Mouse (Mus musculus) intestine, embryonic 15.5 days (tissue): ENCODE measurements around the gene Msx2. TPM values are rescaled to one million over a fixed set of nuclear protein-coding genes. Genes with fewer than 3 reads are reported as not detected.

ENCODE experiments used
- ATAC-seq: fragments of 200-750 bp; cut with Nextera tagmentation; 2 replicates; pipeline ENCODE4 v1.8.0; 2017; ENCODE audit warnings: moderate TSS enrichment, moderate library complexity
- H3K27ac ChIP-seq: fragments of 300-500 bp; sonication (generic); 2 replicates; pipeline ENCODE4 v1.5.1; 2015; ENCODE audit warnings: mild to moderate bottlenecking, inconsistent platforms
- H3K27me3 ChIP-seq: fragments of 300-500 bp; sonication (generic); replicated peaks from 2 replicates; pipeline ENCODE4 v1.6.1; 2015; ENCODE audit warnings: inconsistent platforms
- H3K36me3 ChIP-seq: fragments of 300-500 bp; sonication (generic); 2 replicates; pipeline ENCODE4 v1.6.1; 2015; ENCODE audit warnings: inconsistent platforms
- H3K4me1 ChIP-seq: fragments of 300-500 bp; sonication (generic); replicated peaks from 2 replicates; pipeline ENCODE4 v1.6.1; 2015; ENCODE audit warnings: inconsistent platforms
- H3K4me2 ChIP-seq: fragments of 300-500 bp; sonication (generic); replicated peaks from 2 replicates; pipeline ENCODE4 v1.6.1; 2015; ENCODE audit warnings: mild to moderate bottlenecking, inconsistent platforms
- H3K4me3 ChIP-seq: fragments of 300-500 bp; sonication (generic); replicated peaks from 2 replicates; pipeline ENCODE4 v1.5.1; 2015; ENCODE audit warnings: inconsistent platforms
- H3K9ac ChIP-seq: fragments of 300-500 bp; sonication (generic); 2 replicates; pipeline ENCODE4 v1.6.1; 2015; ENCODE audit warnings: inconsistent platforms
- H3K9me3 ChIP-seq: fragments of 300-500 bp; sonication (generic); 2 replicates; pipeline ENCODE4 v1.6.1; 2016; ENCODE audit warnings: inconsistent platforms
- WGBS: fragments of 180-500 bp; shearing (Covaris S2); methylation state at CpG from one replicate; pipeline ENCODE4 v1.1.7; 2015; 5-methylcytosine and 5-hydroxymethylcytosine counted together
- polyA plus RNA-seq: library from polyadenylated mRNA; unstranded; fragments of >200 nt; fragmentation: Nextera tagmentation; extraction: Ambion mirVana; gene quantifications from 2 replicates; pipeline ENCODE4 v1.2.1, GENCODE M21; 2015

Msx2 gene
- polyA plus RNA-seq, 1 experiment from 2014 or later, result 0.33 TPM

DNA sequence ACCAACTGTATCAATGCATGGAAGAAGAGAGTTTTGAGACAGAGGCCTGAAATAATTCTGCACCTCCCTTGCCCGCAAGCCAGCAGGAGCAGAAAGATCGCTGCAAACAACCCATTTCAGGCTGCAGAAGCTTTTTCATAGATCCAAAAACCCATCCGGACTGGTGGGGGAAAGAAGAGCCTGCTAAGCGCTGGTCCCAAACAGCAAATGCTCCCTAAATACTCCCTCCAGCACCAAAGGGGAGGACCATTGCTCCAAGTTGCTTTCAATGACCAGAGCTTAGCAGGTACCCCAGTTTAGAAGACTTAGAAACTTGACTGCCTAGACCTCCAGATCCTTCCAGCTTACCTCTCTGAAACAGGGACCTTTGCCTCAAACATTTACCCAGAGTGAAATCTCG, 1.1 kb upstream of the Msx2 start:
- Histone ChIP-seq H3K36me3 (no peaks in the 10 kb centered on the region), H3K9ac (no peak overlapping the region), H3K27ac (no peak overlapping the region), H3K4me1 (peaks cover 17% of the 10 kb centered on the region), H3K4me2 (no peak overlapping the region), H3K9me3 (no peaks in the 10 kb centered on the region), H3K27me3 (peaks cover 75% of the 10 kb centered on the region), H3K4me3 (no peak overlapping the region)
- ATAC-seq, result no peak
- 20% methylated on average over 5 of the region's 5 CpGs for WGBS

- no peak for ATAC-seq
- Histone ChIP-seq H3K27ac (no peak overlapping the region), H3K4me2 (no peak overlapping the region), H3K4me3 (no peak overlapping the region), H3K9ac (no peak overlapping the region), H3K9me3 (no peaks in the 10 kb centered on the region), H3K27me3 (peaks cover 78% of the 10 kb centered on the region), H3K36me3 (no peaks in the 10 kb centered on the region), H3K4me1 (peaks cover 17% of the 10 kb centered on the region)
- WGBS, result 23% methylated on average over 4 of the region's 4 CpGs
Observed at GRCm38 (mm10) chr13:53473291-53473690, 417 bp upstream of the Msx2 start.

DNA sequence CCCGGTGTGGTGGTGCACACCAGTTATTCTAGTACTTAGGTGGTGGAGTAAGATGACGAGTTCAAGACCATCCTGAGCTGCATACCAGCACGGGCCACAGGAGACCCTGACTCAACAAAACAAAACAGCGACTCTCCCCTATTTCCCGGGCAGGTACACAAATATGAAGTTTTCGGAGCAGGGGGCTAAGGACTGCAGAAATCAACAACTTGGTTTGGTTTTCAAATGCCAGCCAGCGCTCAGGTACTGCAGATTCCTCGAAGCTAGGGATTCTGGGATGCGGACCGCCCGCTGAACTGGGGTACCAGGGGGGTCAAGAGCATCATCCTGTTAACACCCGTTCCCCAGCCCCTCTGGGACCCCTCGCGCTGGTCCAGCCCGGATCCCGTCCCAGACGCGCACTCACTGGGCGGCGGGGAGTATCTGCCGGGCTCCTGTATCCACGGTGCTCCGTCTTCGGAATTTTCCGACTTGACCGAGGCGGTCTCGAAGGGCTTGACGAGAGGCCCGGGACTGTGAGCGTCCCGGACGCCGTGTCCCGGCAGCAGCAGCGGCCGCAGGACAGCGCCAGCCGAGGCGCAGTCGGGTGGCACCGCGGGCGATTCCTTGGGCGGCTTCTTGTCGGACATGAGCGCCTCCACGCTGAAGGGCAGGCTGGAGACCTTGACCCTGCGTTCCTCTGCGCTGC, 804 bp downstream of the Msx2 start:
- peak overlapping the region; percentile 31 for H3K9ac ChIP-seq
- H3K9me3 ChIP-seq, result no peaks in the 10 kb centered on the region
- peaks cover 79% of the 10 kb centered on the region for H3K27me3 ChIP-seq
- H3K4me1 ChIP-seq, result peaks cover 17% of the 10 kb centered on the region
- ATAC-seq, result peak; percentile 58
- no peak overlapping the region for H3K27ac ChIP-seq
- 2% methylated on average over 50 of the region's 50 CpGs for WGBS
- peak overlapping the region; percentile 50 for H3K4me3 ChIP-seq
- H3K36me3 ChIP-seq, result no peaks in the 10 kb centered on the region
- H3K4me2 ChIP-seq, result peak overlapping the region; percentile 91

- H3K4me3 ChIP-seq, result no peak overlapping the region
- no peak overlapping the region for H3K27ac ChIP-seq
- H3K4me2 ChIP-seq, result no peak overlapping the region
- WGBS, result 26% methylated on average over 6 of the region's 6 CpGs
- no peaks in the 10 kb centered on the region for H3K36me3 ChIP-seq
- ATAC-seq, result no peak
- no peak overlapping the region for H3K9ac ChIP-seq
- H3K4me1 ChIP-seq, result peaks cover 17% of the 10 kb centered on the region
- no peaks in the 10 kb centered on the region for H3K9me3 ChIP-seq
- peaks cover 75% of the 10 kb centered on the region for H3K27me3 ChIP-seq
Observed at GRCm38 (mm10) chr13:53471411-53471810, 1.5 kb downstream of the Msx2 start.

GRCm38 (mm10) chr13:53470437-53471151, 2.3 kb downstream of the Msx2 start:
- Histone ChIP-seq H3K4me2 (no peak overlapping the region), H3K4me3 (no peak overlapping the region), H3K36me3 (no peaks in the 10 kb centered on the region), H3K27ac (no peak overlapping the region), H3K27me3 (peaks cover 75% of the 10 kb centered on the region), H3K9me3 (no peaks in the 10 kb centered on the region), H3K9ac (no peak overlapping the region), H3K4me1 (peaks cover 11% of the 10 kb centered on the region)
- no peak for ATAC-seq
- WGBS, result 17% methylated on average over 9 of the region's 9 CpGs

DNA sequence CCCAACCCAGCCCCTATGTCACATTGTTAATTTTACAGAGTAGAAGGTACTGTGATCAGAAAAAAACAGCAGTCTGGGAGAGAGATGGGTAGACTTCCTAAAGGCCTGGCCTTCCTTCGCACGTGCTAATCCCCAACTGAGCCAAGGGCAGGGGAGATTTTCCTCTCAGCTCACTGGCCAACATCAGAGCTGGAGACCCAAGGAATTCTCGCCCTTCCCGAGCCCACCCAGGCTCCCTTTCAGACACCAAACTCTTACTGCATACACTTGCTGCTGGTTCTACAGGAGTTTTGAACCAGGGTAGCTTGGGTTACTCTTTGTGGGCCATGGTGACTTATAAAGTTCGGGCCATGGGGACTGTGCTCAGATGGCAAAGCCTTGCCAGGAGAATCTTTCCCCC, 3.1 kb downstream of the Msx2 start:
- peaks cover 79% of the 10 kb centered on the region for H3K27me3 ChIP-seq
- H3K27ac ChIP-seq, result no peak overlapping the region
- WGBS, result 44% methylated on average over 5 of the region's 5 CpGs
- H3K4me1 ChIP-seq, result peaks cover 9% of the 10 kb centered on the region
- no peak overlapping the region for H3K4me3 ChIP-seq
- no peaks in the 10 kb centered on the region for H3K9me3 ChIP-seq
- no peaks in the 10 kb centered on the region for H3K36me3 ChIP-seq
- no peak overlapping the region for H3K9ac ChIP-seq
- ATAC-seq, result no peak
- no peak overlapping the region for H3K4me2 ChIP-seq

GRCm38 (mm10) chr13:53468171-53468570, 4.7 kb downstream of the Msx2 start:
- Histone ChIP-seq H3K9ac (no peak overlapping the region), H3K9me3 (no peaks in the 10 kb centered on the region), H3K4me2 (no peak overlapping the region), H3K27me3 (peaks cover 81% of the 10 kb centered on the region), H3K4me1 (peaks cover 9% of the 10 kb centered on the region), H3K27ac (no peak overlapping the region), H3K4me3 (no peak overlapping the region), H3K36me3 (no peaks in the 10 kb centered on the region)
- WGBS, result 57% methylated on average over 14 of the region's 14 CpGs
- ATAC-seq, result no peak

GRCm38 (mm10) chr13:53466189-53466866, 6.5 kb downstream of the Msx2 start:
- no peak for ATAC-seq
- 15% methylated on average over 18 of the region's 18 CpGs for WGBS
- Histone ChIP-seq H3K36me3 (no peaks in the 10 kb centered on the region), H3K4me2 (no peak overlapping the region), H3K9me3 (no peaks in the 10 kb centered on the region; the same call in 1 of the 2 replicates), H3K4me1 (peaks cover 8% of the 10 kb centered on the region; the same call in 1 of the 2 replicates), H3K9ac (no peak overlapping the region), H3K4me3 (no peak overlapping the region), H3K27me3 (peaks cover 80% of the 10 kb centered on the region), H3K27ac (no peak overlapping the region)

DNA sequence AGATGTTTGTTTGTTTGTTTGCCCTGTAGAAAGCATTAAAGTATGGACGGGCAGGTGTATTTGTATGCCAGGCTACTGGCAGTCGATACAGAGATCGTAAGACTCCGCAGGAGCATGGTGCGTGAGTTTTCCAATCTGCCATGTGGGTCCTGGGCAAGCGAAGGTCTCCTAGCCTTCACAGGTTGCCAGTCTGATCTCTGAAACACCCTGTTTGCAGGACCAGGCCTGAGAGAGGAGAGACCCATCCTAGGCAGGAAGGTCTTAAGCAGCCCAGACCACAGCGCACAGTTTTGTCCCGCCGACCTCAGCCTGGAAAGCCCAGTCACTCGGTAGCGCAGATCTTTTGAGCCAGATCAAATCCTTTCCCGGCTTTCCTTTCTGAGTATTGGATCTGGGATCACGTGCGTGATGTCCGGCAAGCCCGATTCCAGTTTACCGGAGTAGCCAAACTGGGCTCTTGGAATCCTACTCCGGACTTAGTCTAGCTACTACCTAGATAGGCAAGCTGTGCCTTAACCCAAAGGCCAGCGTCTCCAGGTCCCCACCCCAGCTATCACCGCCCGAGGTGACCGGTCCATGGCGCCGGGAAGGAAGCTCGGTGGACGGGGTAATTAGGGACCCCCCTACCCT, 7.6 kb downstream of the Msx2 start:
- Histone ChIP-seq H3K36me3 (no peaks in the 10 kb centered on the region), H3K27me3 (peaks cover 80% of the 10 kb centered on the region), H3K4me1 (peaks cover 8% of the 10 kb centered on the region; the same call in 1 of the 2 replicates), H3K4me2 (no peak overlapping the region), H3K27ac (no peak overlapping the region), H3K9me3 (no peaks in the 10 kb centered on the region; the same call in 1 of the 2 replicates), H3K9ac (no peak overlapping the region), H3K4me3 (no peak overlapping the region)
- ATAC-seq, result no peak
- 11% methylated on average over 26 of the region's 26 CpGs for WGBS

DNA sequence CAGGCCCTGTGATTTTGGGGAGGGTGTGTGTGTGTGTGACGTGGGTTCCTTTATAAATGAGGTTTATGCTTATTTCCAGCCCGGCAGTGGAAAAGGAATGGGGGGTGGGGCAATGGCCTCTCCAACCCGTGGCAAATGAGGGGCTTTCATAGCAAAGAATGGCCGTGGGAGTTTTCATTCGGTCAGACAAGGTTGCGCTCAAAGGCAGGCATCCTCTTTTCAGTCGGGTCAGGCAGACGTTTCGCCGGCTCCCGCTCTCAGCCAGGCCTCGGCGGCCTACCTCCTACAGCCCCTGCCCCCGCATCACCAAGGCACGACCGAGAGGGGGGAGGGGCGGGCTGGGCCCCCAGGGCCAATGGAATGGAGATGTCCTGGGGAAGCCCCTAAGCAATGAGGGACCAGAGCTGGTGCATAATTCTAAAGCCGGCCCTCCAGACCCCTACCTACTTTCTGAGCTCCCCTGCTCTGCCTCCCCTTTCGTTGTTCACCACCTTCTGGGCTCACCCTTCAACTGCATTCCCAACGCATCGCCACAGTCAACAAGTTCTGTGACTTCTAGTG, 8.4 kb downstream of the Msx2 start:
- H3K9ac ChIP-seq, result no peak overlapping the region
- peaks cover 74% of the 10 kb centered on the region for H3K27me3 ChIP-seq
- H3K4me1 ChIP-seq, result peaks cover 8% of the 10 kb centered on the region; the same call in 1 of the 2 replicates
- no peak overlapping the region for H3K4me3 ChIP-seq
- ATAC-seq, result no peak
- H3K27ac ChIP-seq, result no peak overlapping the region
- H3K4me2 ChIP-seq, result no peak overlapping the region
- 5% methylated on average over 19 of the region's 21 CpGs for WGBS
- H3K9me3 ChIP-seq, result no peaks in the 10 kb centered on the region; the same call in 1 of the 2 replicates
- H3K36me3 ChIP-seq, result no peaks in the 10 kb centered on the region

- Histone ChIP-seq H3K36me3 (no peaks in the 10 kb centered on the region), H3K9ac (no peak overlapping the region), H3K9me3 (no peaks in the 10 kb centered on the region; the same call in 1 of the 2 replicates), H3K4me1 (peaks cover 8% of the 10 kb centered on the region; the same call in 1 of the 2 replicates), H3K27ac (no peak overlapping the region), H3K27me3 (peaks cover 68% of the 10 kb centered on the region), H3K4me3 (no peak overlapping the region), H3K4me2 (no peak overlapping the region)
- no peak for ATAC-seq
- 11% methylated on average over 10 of the region's 10 CpGs for WGBS
Observed at GRCm38 (mm10) chr13:53463946-53464345, 8.9 kb downstream of the Msx2 start.

GRCm38 (mm10) chr13:53463037-53463436, 9.8 kb downstream of the Msx2 start:
- ATAC-seq, result no peak
- Histone ChIP-seq H3K4me1 (peaks cover 8% of the 10 kb centered on the region; the same call in 1 of the 2 replicates), H3K27me3 (peaks cover 62% of the 10 kb centered on the region), H3K4me2 (no peak overlapping the region), H3K9ac (no peak overlapping the region), H3K9me3 (no peaks in the 10 kb centered on the region; the same call in 1 of the 2 replicates), H3K36me3 (no peaks in the 10 kb centered on the region), H3K4me3 (no peak overlapping the region), H3K27ac (no peak overlapping the region)
- 1% methylated on average over 7 of the region's 7 CpGs for WGBS
